Mouse (Mus musculus) limb, embryonic 12.5 days (tissue): ENCODE data around the gene Plscr3. TPM values are rescaled to one million over a fixed set of nuclear protein-coding genes. Genes with fewer than 3 reads are reported as not detected.

Experiments used
- ATAC-seq: fragments of 200-750 bp; cut with Nextera tagmentation; 2 replicates; pipeline ENCODE4 v1.8.0; 2017; ENCODE audit warnings: low read depth, moderate TSS enrichment; ENCODE audit not compliant: insufficient number of reproducible peaks, insufficient read depth, low FRiP score, low TSS enrichment
- H3K27ac ChIP-seq: fragments of 300-500 bp; sonication (generic); 2 replicates; pipeline ENCODE4 v1.5.1; 2016; ENCODE audit warnings: mild to moderate bottlenecking, moderate library complexity
- H3K27me3 ChIP-seq: fragments of 300-500 bp; sonication (generic); 2 replicates; pipeline ENCODE4 v1.6.1; 2016; ENCODE audit warnings: mild to moderate bottlenecking, moderate library complexity
- H3K36me3 ChIP-seq: fragments of 300-500 bp; sonication (generic); 2 replicates; pipeline ENCODE4 v1.6.1; 2016; ENCODE audit warnings: mild to moderate bottlenecking, moderate library complexity
- H3K4me1 ChIP-seq: fragments of 300-500 bp; sonication (generic); replicated peaks from 2 replicates; pipeline ENCODE4 v1.6.1; 2016
- H3K4me2 ChIP-seq: fragments of 300-500 bp; sonication (generic); 2 replicates; pipeline ENCODE4 v1.6.1; 2016; ENCODE audit warnings: mild to moderate bottlenecking, moderate library complexity
- H3K4me3 ChIP-seq: fragments of 300-500 bp; sonication (generic); replicated peaks from 2 replicates; pipeline ENCODE4 v1.5.1; 2016; ENCODE audit warnings: mild to moderate bottlenecking
- H3K9ac ChIP-seq: fragments of 300-500 bp; sonication (generic); replicated peaks from 2 replicates; pipeline ENCODE4 v1.6.1; 2016; ENCODE audit warnings: mild to moderate bottlenecking, moderate library complexity
- H3K9me3 ChIP-seq: fragments of 300-500 bp; sonication (generic); 2 replicates; pipeline ENCODE4 v1.6.1; 2016; ENCODE audit warnings: mild to moderate bottlenecking, moderate library complexity
- WGBS: fragments of 180-500 bp; shearing (Covaris S2); methylation state at CpG from one replicate; pipeline ENCODE4 v1.1.7; 2016; 5-methylcytosine and 5-hydroxymethylcytosine counted together
- polyA plus RNA-seq: library from polyadenylated mRNA; unstranded; fragments of >200 nt; fragmentation: Nextera tagmentation; extraction: Ambion mirVana; gene quantifications from 2 replicates; pipeline ENCODE4 v1.2.1, GENCODE M21; 2016

Gene Plscr3
- polyA plus RNA-seq, 1 experiment from 2014 or later: 111 TPM

DNA sequence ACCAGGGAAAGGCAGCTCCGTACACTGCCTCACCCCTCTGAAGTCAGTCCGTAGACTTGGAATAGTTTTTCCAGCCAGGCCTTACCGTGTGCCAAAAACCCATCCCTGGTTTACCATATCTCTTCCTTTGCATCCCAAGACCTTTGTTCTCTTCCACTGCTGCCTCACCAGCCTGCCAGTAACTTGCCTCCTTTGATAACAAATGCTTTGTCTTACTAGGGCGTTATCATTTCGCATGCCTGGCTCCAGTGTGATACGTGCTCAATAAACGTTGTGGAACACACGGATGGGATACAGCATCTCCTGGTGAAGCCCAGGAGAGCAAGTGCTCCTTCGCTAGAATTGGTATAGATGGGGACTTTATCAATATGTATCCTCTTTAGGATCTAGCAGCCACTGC, 21.2 kb downstream of the Plscr3 start:
- no peak overlapping the region for H3K4me3 ChIP-seq
- 0 out of 2 replicates have a peak, but pooled peaks cover 4% of the 10 kb centered on the region for H3K4me1 ChIP-seq
- WGBS: 70% methylated on average over 9 of the region's 9 CpGs
- no peaks in the 10 kb centered on the region for H3K9me3 ChIP-seq
- no peak overlapping the region for H3K4me2 ChIP-seq
- peaks cover 7% of the 10 kb centered on the region; the same call in 1 of the 2 replicates for H3K27me3 ChIP-seq
- ATAC-seq: no peak
- H3K36me3 ChIP-seq: no peaks in the 10 kb centered on the region
- no peak overlapping the region for H3K9ac ChIP-seq
- H3K27ac ChIP-seq: no peak overlapping the region

DNA sequence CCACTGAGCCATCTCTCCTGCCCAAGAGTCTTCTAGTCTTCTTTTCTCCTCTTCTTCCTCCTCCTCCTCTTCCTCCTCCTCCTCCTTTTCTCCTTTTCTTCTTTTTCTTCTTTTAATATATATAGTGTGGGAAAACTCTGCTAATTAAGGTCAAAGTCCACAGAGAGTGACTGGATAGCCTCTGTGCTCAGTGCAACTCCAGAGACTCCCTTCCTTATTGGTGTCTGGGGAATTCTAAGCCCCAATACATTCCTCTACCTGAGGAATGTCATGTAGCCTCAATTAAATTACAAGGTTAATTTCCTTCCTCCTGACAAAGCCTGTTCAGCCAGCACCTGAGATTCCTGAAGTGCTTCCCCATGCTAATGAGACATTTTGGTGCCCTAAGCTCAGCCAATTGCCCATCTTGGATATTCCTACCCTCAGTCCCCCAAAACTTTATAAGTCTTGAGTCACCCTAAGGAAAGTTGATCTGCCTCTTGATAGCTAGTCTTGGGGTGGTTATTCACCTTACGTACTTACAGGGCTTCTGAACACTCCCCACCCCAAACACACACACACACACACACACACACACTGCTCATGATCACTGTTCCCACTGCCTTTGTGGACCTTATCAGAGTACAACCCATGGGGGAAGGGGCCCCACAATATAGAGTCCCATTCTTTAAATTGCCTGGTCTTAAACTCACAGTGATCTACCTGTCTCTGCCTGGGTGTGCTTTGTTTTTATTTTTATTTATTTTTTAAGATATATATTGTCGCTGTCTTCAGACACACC, 24.3 kb downstream of the Plscr3 start:
- Histone ChIP-seq H3K4me3 (no peak overlapping the region), H3K36me3 (no peaks in the 10 kb centered on the region), H3K4me1 (0 out of 2 replicates have a peak, but pooled peaks cover 4% of the 10 kb centered on the region), H3K9ac (no peak overlapping the region), H3K9me3 (no peaks in the 10 kb centered on the region), H3K4me2 (no peak overlapping the region), H3K27ac (no peak overlapping the region), H3K27me3 (0 out of 2 replicates have a peak, but pooled peaks cover 4% of the 10 kb centered on the region)
- no peak for ATAC-seq
- 88% methylated on average over 2 of the region's 2 CpGs for WGBS

- WGBS: 86% methylated on average over 7 of the region's 7 CpGs
- H3K27ac ChIP-seq: no peak overlapping the region
- no peaks in the 10 kb centered on the region for H3K36me3 ChIP-seq
- H3K9ac ChIP-seq: no peak overlapping the region
- no peaks in the 10 kb centered on the region for H3K9me3 ChIP-seq
- H3K4me1 ChIP-seq: peaks cover 10% of the 10 kb centered on the region; the same call in 1 of the 2 replicates
- H3K27me3 ChIP-seq: 0 out of 2 replicates have a peak, but pooled peaks cover 4% of the 10 kb centered on the region
- ATAC-seq: no peak
- H3K4me2 ChIP-seq: no peak overlapping the region
- H3K4me3 ChIP-seq: no peak overlapping the region
Observed at GRCm38 (mm10) chr11:69871822-69872221, 25.6 kb downstream of the Plscr3 start.

DNA sequence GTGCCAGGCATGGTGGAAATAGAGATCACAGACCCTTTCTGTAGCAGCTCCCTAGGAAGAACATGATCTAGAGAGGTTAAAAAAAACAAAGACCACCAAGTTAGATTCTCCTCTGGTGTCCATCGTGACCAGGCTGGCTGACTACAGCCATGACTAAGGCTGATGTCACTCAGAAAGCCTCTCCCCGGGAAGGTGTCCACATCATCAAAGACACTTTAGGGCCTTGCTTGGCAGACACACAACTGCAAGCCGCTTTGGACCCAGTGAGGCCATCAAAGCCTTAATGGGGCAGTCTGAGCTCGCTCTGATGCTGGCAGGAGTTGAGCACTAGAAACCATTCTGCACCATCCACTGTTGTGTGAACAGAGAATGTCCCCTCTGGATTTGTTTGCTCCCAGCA, 26.3 kb downstream of the Plscr3 start:
- Histone ChIP-seq H3K27ac (no peak overlapping the region), H3K27me3 (0 out of 2 replicates have a peak, but pooled peaks cover 2% of the 10 kb centered on the region), H3K36me3 (no peaks in the 10 kb centered on the region), H3K9me3 (no peaks in the 10 kb centered on the region), H3K4me3 (no peak overlapping the region), H3K4me2 (no peak overlapping the region), H3K4me1 (peaks cover 16% of the 10 kb centered on the region; the same call in 1 of the 2 replicates), H3K9ac (no peak overlapping the region)
- no peak for ATAC-seq
- 74% methylated on average over 4 of the region's 4 CpGs for WGBS

- Histone ChIP-seq H3K4me3 (no peak overlapping the region), H3K9me3 (no peaks in the 10 kb centered on the region), H3K36me3 (no peaks in the 10 kb centered on the region), H3K4me1 (peaks cover 35% of the 10 kb centered on the region), H3K27me3 (no peaks in the 10 kb centered on the region), H3K9ac (no peak overlapping the region), H3K27ac (peak overlapping the region; percentile 30; the same call in 1 of the 2 replicates), H3K4me2 (no peak overlapping the region)
- ATAC-seq: no peak
- WGBS: 70% methylated on average over 7 of the region's 7 CpGs
Observed at GRCm38 (mm10) chr11:69876186-69876585, 30.0 kb downstream of the Plscr3 start.

DNA sequence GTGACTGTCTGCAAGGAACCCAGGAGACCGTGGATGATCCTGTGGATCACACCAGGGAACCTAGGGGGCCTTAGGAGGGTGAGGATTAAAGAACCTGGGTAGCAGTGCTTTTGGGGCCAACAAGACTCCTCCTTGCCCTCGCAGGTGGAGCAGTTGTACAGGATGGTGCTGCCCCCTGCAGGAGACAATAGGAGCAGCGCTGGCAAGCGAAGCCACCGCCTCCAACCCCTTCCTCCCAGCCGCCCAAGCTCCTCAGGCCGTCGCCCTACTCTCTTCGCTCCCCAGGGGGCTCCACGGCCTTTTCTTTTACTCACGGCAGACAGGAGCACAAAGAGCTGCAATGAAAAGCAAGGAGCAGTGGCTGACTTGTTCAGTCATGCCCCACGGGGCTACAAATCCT, 30.7 kb downstream of the Plscr3 start:
- peak overlapping the region; percentile 31; the same call in 1 of the 2 replicates for H3K27ac ChIP-seq
- peak overlapping the region; percentile 11; the same call in 1 of the 2 replicates for H3K4me3 ChIP-seq
- H3K4me1 ChIP-seq: peaks cover 42% of the 10 kb centered on the region
- H3K4me2 ChIP-seq: peak overlapping the region; percentile 47
- no peaks in the 10 kb centered on the region for H3K9me3 ChIP-seq
- no peaks in the 10 kb centered on the region for H3K36me3 ChIP-seq
- no peak overlapping the region for H3K9ac ChIP-seq
- 3% methylated on average over 12 of the region's 12 CpGs for WGBS
- ATAC-seq: no peak
- no peaks in the 10 kb centered on the region for H3K27me3 ChIP-seq

DNA sequence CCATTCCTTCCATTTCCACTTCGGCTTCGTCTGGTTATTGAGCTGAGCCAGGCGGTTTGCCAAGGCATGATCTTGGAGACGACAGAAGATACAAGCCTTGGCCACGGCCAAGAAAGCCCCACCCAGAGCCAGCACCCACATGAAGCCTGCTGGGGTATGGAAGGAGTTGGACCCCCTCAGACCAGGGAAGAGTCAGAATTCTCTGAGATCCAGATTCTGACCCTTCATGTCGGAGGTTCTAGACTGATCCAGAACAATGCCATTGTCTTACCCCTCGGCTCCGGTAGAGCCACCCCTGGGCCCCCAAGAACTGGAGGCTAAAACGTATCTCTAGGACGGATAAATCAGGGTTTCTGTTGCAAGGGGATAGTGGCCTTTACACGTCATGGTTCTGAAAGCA, 31.7 kb downstream of the Plscr3 start, which contains the start of gene Tmem95:
Tmem95 (minus strand) TSS at position 141 of the 400 bp plus-strand sequence.
- peak within 1 kb of the TSS; percentile 11; the same call in 1 of the 2 replicates for H3K4me3 ChIP-seq
- no peaks in the 10 kb centered on the region for H3K27me3 ChIP-seq
- peak within 1 kb of the TSS; percentile 31; the same call in 1 of the 2 replicates for H3K27ac ChIP-seq
- no peaks in the 10 kb centered on the region for H3K9me3 ChIP-seq
- no peaks in the 10 kb centered on the region for H3K36me3 ChIP-seq
- H3K4me1 ChIP-seq: peaks cover 43% of the 10 kb centered on the region
- peak within 1 kb of the TSS; percentile 47 for H3K4me2 ChIP-seq
- no peak within 1 kb of the TSS for H3K9ac ChIP-seq
- ATAC-seq: no peak
- 89% methylated on average over 11 of the region's 11 CpGs for WGBS

- Histone ChIP-seq H3K27ac (no peak overlapping the region), H3K36me3 (no peaks in the 10 kb centered on the region), H3K4me3 (no peak overlapping the region), H3K9ac (no peak overlapping the region), H3K27me3 (no peaks in the 10 kb centered on the region), H3K4me1 (peaks cover 43% of the 10 kb centered on the region), H3K4me2 (no peak overlapping the region), H3K9me3 (no peaks in the 10 kb centered on the region)
- no peak for ATAC-seq
- 89% methylated on average over 3 of the region's 3 CpGs for WGBS
Observed at GRCm38 (mm10) chr11:69878399-69878798, 32.2 kb downstream of the Plscr3 start.

DNA sequence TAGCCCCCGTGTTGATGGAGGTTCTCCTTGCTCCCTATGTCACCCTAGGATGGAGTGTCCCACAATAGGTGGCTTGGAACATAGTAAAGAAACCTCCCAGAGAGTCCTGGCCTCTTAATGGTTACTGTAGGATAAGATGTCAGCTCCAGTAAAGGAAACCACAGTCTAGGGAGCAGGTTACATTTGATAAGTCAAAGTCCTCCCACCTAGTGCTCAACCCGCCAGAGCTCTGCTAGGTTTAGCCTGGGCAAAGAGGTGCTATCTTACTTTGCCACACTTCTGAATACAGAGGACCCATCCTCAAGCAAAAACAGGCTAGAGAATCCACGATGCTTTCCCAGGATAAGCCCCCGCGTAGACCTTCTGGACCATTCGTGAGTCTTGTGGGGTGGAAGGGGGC, 32.8 kb downstream of the Plscr3 start:
- no peak overlapping the region for H3K27ac ChIP-seq
- H3K4me3 ChIP-seq: no peak overlapping the region
- H3K4me2 ChIP-seq: peak overlapping the region; percentile 82
- no peaks in the 10 kb centered on the region for H3K9me3 ChIP-seq
- no peaks in the 10 kb centered on the region for H3K36me3 ChIP-seq
- 92% methylated on average over 6 of the region's 6 CpGs for WGBS
- H3K4me1 ChIP-seq: peaks cover 43% of the 10 kb centered on the region
- ATAC-seq: no peak
- 0 out of 2 replicates have a peak overlapping the region, but pooled peaks have one; percentile 18 for H3K9ac ChIP-seq
- no peaks in the 10 kb centered on the region for H3K27me3 ChIP-seq

DNA sequence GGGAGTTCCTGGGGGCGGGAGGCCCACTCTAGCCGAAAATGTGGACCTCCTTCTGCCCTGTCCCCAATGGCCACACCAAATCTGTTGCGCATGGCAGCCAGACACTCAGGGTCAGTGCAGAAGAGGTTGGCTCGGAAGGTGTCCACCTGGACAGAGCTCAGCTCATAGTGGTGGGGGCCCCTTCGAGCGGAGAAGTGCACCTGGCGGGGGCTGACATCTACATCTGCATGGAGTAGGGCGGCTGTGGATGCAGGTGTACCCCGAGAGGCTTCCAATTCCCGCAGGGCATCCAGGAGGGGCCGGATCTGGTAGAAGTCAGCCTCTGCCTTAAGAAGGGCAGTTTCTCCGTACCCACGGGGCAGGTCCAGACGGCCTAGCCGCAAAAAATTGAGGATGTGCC, 33.5 kb downstream of the Plscr3 start:
- H3K27me3 ChIP-seq: no peaks in the 10 kb centered on the region
- H3K4me3 ChIP-seq: peak overlapping the region; percentile 55
- no peaks in the 10 kb centered on the region for H3K9me3 ChIP-seq
- H3K27ac ChIP-seq: no peak overlapping the region; the same call in 1 of the 2 replicates
- ATAC-seq: no peak
- 53% methylated on average over 15 of the region's 15 CpGs for whole genome bisulfite sequencing
- H3K36me3 ChIP-seq: no peaks in the 10 kb centered on the region
- H3K9ac ChIP-seq: peak overlapping the region; percentile 67
- H3K4me1 ChIP-seq: peaks cover 43% of the 10 kb centered on the region
- peak overlapping the region; percentile 82 for H3K4me2 ChIP-seq

GRCm38 (mm10) chr11:69880506-69880852, 34.3 kb downstream of the Plscr3 start:
- Histone ChIP-seq H3K4me2 (peak overlapping the region; percentile 82), H3K4me3 (peak overlapping the region; percentile 55), H3K36me3 (no peaks in the 10 kb centered on the region), H3K9me3 (no peaks in the 10 kb centered on the region), H3K27me3 (no peaks in the 10 kb centered on the region), H3K9ac (peak overlapping the region; percentile 67), H3K4me1 (peaks cover 43% of the 10 kb centered on the region), H3K27ac (peak overlapping the region; percentile 90)
- ATAC-seq: peak; percentile 40
- WGBS: under 1% methylated on average over 18 of the region's 18 CpGs
